Mouse (Mus musculus) neural tube, embryonic 14.5 days (tissue): ENCODE results near the gene Zfp13. TPM values are rescaled to one million over a fixed set of nuclear protein-coding genes. Genes with fewer than 3 reads are reported as not detected.
A peak's percentile ranks its signal among the peaks of the same experiment; 100 is the strongest.
"Not testable (repeated sequence)": the region's sequence is repeated elsewhere in the genome, so short reads cannot be mapped to it uniquely, and the experiment has no call there.

Experiments
- ATAC-seq: fragments of 200-750 bp; cut with Nextera tagmentation; 2 replicates; pipeline ENCODE4 v1.8.0; 2017; ENCODE audit warnings: low read depth, mild to moderate bottlenecking, moderate TSS enrichment, moderate library complexity
- H3K27ac ChIP-seq: fragments of 300-500 bp; sonication (generic); 2 replicates; pipeline ENCODE4 v1.5.1; 2014; ENCODE audit warnings: low read depth, mild to moderate bottlenecking, control low read depth, low read length, moderate library complexity, mixed read lengths
- H3K27me3 ChIP-seq: fragments of 300-500 bp; sonication (generic); 2 replicates; pipeline ENCODE4 v1.6.1; 2014; ENCODE audit warnings: low read length; ENCODE audit not compliant: control insufficient read depth, insufficient read depth
- H3K36me3 ChIP-seq: fragments of 300-500 bp; sonication (generic); 2 replicates; pipeline ENCODE4 v1.6.1; 2014; ENCODE audit warnings: low read length, mixed read lengths; ENCODE audit not compliant: control insufficient read depth, insufficient read depth
- H3K4me1 ChIP-seq: fragments of 300-500 bp; sonication (generic); 2 replicates; pipeline ENCODE4 v1.6.1; 2014; ENCODE audit warnings: low read length; ENCODE audit not compliant: control insufficient read depth, insufficient read depth
- H3K4me2 ChIP-seq: fragments of 300-500 bp; sonication (generic); 2 replicates; pipeline ENCODE4 v1.6.1; 2014; ENCODE audit warnings: mild to moderate bottlenecking, low read depth, low read length, control low read depth
- H3K4me3 ChIP-seq: fragments of 300-500 bp; sonication (generic); 2 replicates; pipeline ENCODE4 v1.5.1; 2014; ENCODE audit warnings: low read depth, low read length, control low read depth, mixed read lengths
- H3K9ac ChIP-seq: fragments of 300-500 bp; sonication (generic); replicated peaks from 2 replicates; pipeline ENCODE4 v1.6.1; 2014; ENCODE audit warnings: low read depth, mild to moderate bottlenecking, control low read depth, low read length, mixed read lengths
- H3K9me3 ChIP-seq: fragments of 300-500 bp; sonication (generic); 2 replicates; pipeline ENCODE4 v1.6.1; 2016; ENCODE audit warnings: low read length; ENCODE audit not compliant: control insufficient read depth
- WGBS: fragments of 180-500 bp; shearing (Covaris S2); extraction: QIAGEN DNeasy Blood & Tissue Kit; methylation state at CpG from one replicate; pipeline ENCODE4 v1.1.7; 2014; 5-methylcytosine and 5-hydroxymethylcytosine counted together
- polyA plus RNA-seq: library from polyadenylated mRNA; unstranded; fragments of >200 nt; fragmentation: Nextera tagmentation; extraction: Ambion mirVana; gene quantifications from 2 replicates; pipeline ENCODE4 v1.2.1, GENCODE M21; 2014

Zfp13 gene
- polyA plus RNA-seq, 1 experiment from 2014 or later: 26.6 TPM

DNA sequence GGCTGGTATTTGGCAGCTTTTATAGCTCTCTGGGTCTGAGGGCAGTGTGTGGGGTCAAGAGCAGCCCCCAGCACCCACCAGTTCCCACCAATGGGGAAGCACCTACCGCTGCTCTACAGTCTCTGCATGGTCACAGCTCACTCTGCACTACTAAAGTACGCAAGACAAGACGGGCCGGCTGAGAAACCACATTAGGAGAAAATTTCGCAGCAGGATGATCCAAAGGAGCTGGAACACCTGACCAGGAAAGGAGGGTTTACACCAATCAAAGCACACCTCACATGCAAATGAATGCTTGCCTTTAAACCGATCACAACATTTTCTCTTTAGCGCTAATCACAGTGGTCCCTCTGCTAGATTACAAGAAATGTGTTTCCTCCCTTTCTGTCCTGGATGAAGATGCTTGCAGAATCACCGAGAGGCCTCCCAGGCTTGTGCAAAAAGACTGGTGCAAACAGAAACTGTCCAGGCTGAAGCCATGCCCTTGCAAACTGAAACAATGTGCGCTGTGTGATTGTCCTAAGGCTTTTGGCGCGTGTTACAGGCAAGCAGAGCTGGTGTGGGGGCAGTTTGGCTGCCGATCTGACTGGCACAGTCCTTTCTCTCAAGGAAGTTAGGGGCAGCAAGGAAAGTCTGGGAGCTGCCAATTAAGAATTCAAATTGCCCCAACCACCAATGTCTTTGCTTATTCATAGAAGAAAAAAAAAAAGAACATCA is 57.1 kb downstream of the Zfp13 start:
- Histone ChIP-seq H3K9ac (no peak overlapping the region), H3K4me3 (0 out of 2 replicates have a peak overlapping the region, but pooled peaks have one; percentile 4), H3K36me3 (no peaks in the 10 kb centered on the region), H3K27me3 (peaks cover 10% of the 10 kb centered on the region), H3K4me1 (no peaks in the 10 kb centered on the region), H3K4me2 (peak overlapping the region; percentile 11; the same call in 1 of the 2 replicates), H3K9me3 (no peaks in the 10 kb centered on the region), H3K27ac (no peak overlapping the region)
- 18% methylated on average over 12 of the region's 12 CpGs for WGBS
- no peak for ATAC-seq

DNA sequence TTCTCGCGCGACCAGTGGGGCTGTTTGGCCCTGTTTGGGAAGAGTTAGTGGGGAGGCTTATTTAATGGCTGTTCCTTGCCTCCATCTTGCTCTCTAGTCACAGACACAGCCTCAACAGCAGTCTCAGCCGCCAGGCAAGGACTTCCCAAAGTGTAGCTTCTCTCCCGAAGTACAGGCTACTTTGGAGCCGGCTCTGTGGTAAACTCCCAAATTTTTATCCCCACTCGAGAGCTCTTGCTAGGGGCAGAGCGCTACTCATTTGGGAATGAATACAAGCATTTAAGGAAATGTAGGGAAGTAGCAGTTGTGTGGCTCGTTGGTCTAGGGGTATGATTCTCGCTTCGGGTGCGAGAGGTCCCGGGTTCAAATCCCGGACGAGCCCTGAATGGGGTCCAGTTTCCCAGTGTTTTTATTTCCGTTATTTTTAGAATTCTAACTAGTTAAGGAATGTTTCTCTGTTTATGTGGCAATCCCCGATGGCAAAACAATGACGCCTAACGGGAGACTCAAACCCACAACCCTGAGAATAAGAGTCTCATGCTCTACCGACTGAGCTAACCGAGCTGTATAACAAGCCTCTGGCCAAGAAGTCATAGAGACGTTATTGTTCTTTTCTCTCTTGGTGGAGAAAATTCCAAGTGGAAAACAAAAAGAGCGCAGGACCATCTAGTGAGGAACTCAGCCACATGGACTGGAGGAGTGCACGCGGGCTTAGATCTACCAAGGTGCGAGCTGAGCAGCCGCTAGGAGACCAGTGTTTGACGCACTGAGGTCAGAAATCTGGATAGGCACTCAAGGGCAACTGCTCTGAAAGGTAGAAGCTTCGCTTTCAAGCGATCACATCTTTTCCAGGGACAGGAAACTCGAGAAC is 58.4 kb downstream of the Zfp13 start:
- H3K27me3 ChIP-seq: peaks cover 10% of the 10 kb centered on the region
- 10% methylated on average over 31 of the region's 31 CpGs for WGBS
- H3K9me3 ChIP-seq: no peaks in the 10 kb centered on the region
- no peak overlapping the region for H3K9ac ChIP-seq
- no peaks in the 10 kb centered on the region for H3K4me1 ChIP-seq
- H3K4me3 ChIP-seq: no peak overlapping the region
- no peaks in the 10 kb centered on the region for H3K36me3 ChIP-seq
- H3K27ac ChIP-seq: no peak overlapping the region
- peak; percentile 33; the same call in 1 of the 2 replicates for ATAC-seq
- H3K4me2 ChIP-seq: no peak overlapping the region

GRCm38 (mm10) chr17:23540106-23540505 is 59.2 kb downstream of the Zfp13 start:
- no peak overlapping the region for H3K27ac ChIP-seq
- H3K9ac ChIP-seq: no peak overlapping the region
- H3K4me3 ChIP-seq: no peak overlapping the region
- peaks cover 10% of the 10 kb centered on the region for H3K27me3 ChIP-seq
- H3K36me3 ChIP-seq: no peaks in the 10 kb centered on the region
- H3K4me2 ChIP-seq: no peak overlapping the region
- no peak for ATAC-seq
- H3K4me1 ChIP-seq: no peaks in the 10 kb centered on the region
- no peaks in the 10 kb centered on the region for H3K9me3 ChIP-seq
- 36% methylated on average over 3 of the region's 3 CpGs for WGBS

DNA sequence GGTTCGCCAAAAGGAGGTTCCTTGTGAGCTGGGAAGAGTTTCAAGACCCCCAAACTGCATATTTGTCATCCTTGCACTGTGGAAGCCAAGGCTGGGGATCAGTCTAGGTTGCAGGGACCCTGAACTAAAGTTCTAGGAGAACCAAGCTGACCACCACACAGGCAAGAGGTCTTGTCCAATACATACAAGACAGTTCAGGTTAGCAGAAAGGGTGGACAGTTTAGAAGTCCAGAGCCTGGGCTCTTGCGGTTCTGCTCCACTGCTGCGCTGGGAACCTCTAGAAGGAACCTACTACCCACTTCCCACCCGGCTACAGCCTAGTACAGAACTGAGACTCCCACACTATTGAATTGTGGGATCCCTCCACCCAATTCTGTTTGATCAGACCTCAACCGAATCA is 59.7 kb downstream of the Zfp13 start:
- Histone ChIP-seq H3K9me3 (no peaks in the 10 kb centered on the region), H3K36me3 (no peaks in the 10 kb centered on the region), H3K4me2 (no peak overlapping the region), H3K27me3 (peaks cover 10% of the 10 kb centered on the region), H3K27ac (no peak overlapping the region), H3K4me3 (no peak overlapping the region), H3K4me1 (no peaks in the 10 kb centered on the region), H3K9ac (no peak overlapping the region)
- WGBS: 87% methylated on average over 5 of the region's 5 CpGs
- no peak for ATAC-seq

DNA sequence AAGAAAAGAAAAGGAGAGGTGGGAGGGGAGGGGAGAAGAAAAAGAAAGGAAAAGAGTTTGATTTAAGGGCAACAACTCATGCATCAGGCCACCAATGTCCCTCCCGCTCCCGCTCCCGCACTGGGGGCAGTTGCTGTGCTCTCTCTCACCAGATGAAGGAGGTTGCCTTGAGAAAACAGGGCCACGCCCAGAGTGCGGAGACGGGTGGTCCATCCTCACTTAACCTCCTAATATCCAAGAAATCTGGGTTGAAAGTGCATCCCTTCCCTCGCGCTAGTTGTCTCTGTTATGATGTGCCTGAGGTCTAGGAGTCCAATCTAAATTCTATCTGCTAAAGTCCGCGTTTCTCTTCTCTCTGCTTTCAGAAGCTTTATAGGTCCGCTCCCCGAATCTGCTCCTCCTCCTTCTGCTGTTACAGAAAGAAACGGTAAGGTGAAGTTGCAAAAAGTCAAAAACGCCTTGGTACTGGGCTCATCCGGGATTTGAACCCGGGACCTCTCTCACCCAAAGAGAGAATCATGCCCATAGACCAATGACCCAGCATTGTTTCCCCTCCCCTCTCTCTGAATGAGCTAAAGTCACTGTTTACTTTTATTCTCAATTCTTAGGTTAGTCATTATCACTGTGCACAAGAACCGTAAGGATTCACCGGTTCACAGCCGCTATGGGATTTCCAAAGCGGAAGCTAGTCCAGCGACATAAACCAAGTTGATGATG is 60.8 kb downstream of the Zfp13 start:
- H3K27me3 ChIP-seq: peaks cover 10% of the 10 kb centered on the region

DNA sequence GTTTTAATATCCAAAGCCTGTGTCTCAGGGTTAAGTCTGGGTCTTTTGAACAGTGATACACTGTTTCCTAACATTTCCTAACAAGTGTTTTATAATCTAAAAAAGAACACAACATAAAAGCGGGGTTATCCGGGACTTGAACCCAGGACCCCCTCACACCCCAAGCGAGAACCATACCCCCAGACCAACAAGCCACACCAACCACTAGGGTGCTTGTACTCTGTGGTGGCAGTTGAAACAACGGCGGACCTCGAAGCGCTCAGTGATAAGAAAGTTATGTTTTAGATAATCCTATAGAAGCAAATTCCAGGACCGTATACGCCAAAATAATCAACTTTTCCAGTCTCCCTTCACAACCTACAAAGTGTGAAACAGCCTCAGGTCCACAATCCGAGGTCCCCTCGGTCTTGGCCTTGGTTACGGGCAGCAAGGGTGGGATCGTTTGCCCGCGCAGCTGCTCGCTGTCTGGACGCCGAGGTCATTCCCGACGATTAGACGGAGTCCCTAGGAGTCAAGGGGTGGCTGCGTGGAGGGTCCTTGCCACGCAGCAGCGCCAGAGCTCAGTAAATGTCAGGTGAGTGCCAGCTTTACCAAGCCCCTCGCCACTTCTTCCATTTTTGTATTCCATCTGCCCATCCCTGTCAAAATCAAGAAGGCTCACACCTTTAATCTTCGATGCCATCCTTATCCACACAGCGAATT is 61.6 kb downstream of the Zfp13 start:
- peak overlapping the region; percentile 41 for H3K4me2 ChIP-seq
- H3K9ac ChIP-seq: 0 out of 2 replicates have a peak overlapping the region, but pooled peaks have one; percentile 11
- peak overlapping the region; percentile 13 for H3K4me3 ChIP-seq
- H3K4me1 ChIP-seq: no peaks in the 10 kb centered on the region
- H3K27ac ChIP-seq: no peak overlapping the region
- H3K36me3 ChIP-seq: no peaks in the 10 kb centered on the region
- H3K27me3 ChIP-seq: peaks cover 10% of the 10 kb centered on the region
- ATAC-seq: no peak
- 6% methylated on average over 27 of the region's 27 CpGs for WGBS
- H3K9me3 ChIP-seq: no peaks in the 10 kb centered on the region

More for the DNA sequence above, 60.8 kb downstream of the Zfp13 start:
- H3K9ac ChIP-seq: 0 out of 2 replicates have a peak overlapping the region, but pooled peaks have one; percentile 21
- H3K36me3 ChIP-seq: no peaks in the 10 kb centered on the region
- no peak overlapping the region for H3K27ac ChIP-seq
- WGBS: 9% methylated on average over 21 of the region's 21 CpGs
- H3K4me3 ChIP-seq: peak overlapping the region; percentile 13
- no peaks in the 10 kb centered on the region for H3K4me1 ChIP-seq
- no peak for ATAC-seq
- peak overlapping the region; percentile 41 for H3K4me2 ChIP-seq
- H3K9me3 ChIP-seq: no peaks in the 10 kb centered on the region

- WGBS: under 1% methylated on average over 17 of the region's 29 CpGs
Observed at GRCm38 (mm10) chr17:23535046-23535788, 64.1 kb downstream of the Zfp13 start.

More at GRCm38 (mm10) chr17:23535046-23535788, 64.1 kb downstream of the Zfp13 start:
- H3K4me2 ChIP-seq, H3K9ac ChIP-seq, H3K36me3 ChIP-seq, H3K27me3 ChIP-seq, H3K9me3 ChIP-seq, H3K27ac ChIP-seq, H3K4me3 ChIP-seq, H3K4me1 ChIP-seq, ATAC-seq: not testable (repeated sequence)
